Mouse (Mus musculus) mammary gland, adult 2 months (tissue): ENCODE data around the gene Zfp994. TPM values are rescaled to one million over a fixed set of nuclear protein-coding genes. Genes with fewer than 3 reads are reported as not detected.

Experiments used
- polyA plus RNA-seq: library from polyadenylated mRNA; depleted of rRNA; stranded (reverse); fragments of >200 nt; gene quantifications from 2 replicates; pipeline ENCODE4 v1.2.3, GENCODE M21; 2012; ENCODE audit warnings: low replicate concordance; rRNA removed

Zfp994 gene
- polyA plus RNA-seq, result 0.11 and 0.47 TPM in 2 replicates

DNA sequence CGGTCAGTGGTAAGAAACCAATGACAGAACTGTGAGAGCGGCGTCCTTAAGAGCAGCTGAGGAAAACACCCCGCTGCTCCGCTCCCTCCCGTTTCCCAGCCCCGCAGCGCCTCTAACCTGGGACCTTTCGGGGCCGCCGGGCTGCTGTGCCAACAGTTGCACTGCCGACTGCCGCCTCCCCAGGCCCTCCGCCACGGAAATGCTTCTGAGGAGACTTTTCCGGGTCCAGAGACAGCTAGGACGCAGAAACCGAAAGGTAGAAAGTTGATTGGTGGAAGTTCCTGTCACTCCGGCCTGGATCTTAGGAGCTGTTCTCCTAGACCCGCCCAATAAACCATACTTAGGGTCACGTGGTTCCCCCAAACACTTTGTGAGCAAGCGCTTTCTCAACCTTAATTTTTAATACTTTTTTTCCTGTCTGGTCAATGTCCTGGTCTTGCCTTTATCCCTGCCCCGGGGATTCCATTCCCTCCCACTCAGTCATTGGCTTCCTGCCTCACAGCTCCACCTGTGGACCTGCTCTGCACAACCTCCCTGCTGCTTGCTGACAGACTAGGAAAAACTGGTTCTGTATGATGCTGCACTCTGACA, at the start of gene Zfp994:
Zfp994 (minus strand) TSS at position 195 of the 591 bp plus-strand sequence.

DNA sequence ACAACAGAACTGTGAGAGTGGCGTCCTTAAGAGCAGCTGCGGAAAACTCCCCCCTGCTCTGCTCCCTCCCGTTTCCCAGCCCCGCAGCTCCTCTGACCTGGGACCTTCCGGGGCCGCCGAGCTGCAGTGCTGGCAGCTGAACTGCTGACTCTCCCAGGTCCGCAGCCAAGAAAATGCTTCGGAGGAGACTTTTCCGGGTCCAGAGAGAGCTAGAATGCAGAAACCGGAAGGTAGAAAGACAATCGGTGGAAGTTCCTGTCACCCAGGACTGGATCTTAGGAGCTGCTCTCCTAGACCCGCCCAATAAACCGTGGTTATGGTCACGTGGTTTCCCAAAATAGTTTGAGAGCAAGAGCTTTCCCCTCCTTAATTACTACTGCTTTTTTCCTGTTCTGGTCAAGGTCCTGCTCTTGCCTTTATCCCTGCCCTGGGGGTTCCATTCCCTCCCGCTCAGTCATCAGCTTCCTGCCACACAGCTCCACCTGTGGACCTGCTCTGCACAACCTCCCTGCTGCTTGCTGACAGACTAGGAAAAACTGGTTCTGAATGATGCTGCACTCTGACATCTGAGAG, 59.6 kb downstream of the Zfp994 start, which contains the start of gene Zfp947:
Zfp947 (minus strand) TSS at position 469 of the 573 bp plus-strand sequence.

Other genes starting within 250 kb of the Zfp994 start
- gene Zfp947, start 59.4 kb downstream of the Zfp994 start, polyA plus RNA-seq, result 0.05 and 0.16 TPM in 2 replicates
- gene CT030661.1, start 89.2 kb upstream of the Zfp994 start, polyA plus RNA-seq, result 0.39 and 0.88 TPM in 2 replicates
- 2.7 and 3.3 TPM in 2 replicates for gene Zfp944, start 135.8 kb upstream of the Zfp994 start, polyA plus RNA-seq
- 0.60 and 1.0 TPM in 2 replicates for gene Zfp758, start 135.8 kb upstream of the Zfp994 start, polyA plus RNA-seq
- 1.6 and 2.4 TPM in 2 replicates for gene Zfp946, start 198.6 kb upstream of the Zfp994 start, polyA plus RNA-seq